Mouse (Mus musculus): ENCODE measurements around the gene Rgs14.

- TF ChIP-seq MAFK (IDR thresholded peaks at IDR 0.05; ENCODE audit: insufficient read depth, low read depth, low read length): no peak
- TF ChIP-seq ZNF384 (IDR thresholded peaks at IDR 0.05; ENCODE audit: low read depth, low read length): no peak
- TF ChIP-seq ZC3H11A (IDR thresholded peaks at IDR 0.05; ENCODE audit: borderline replicate concordance, low read depth, low read length): no peak
- no peak for TF ChIP-seq HCFC1 (IDR thresholded peaks at IDR 0.05; ENCODE audit: borderline replicate concordance, insufficient read depth, low read length)
- no peak for TF ChIP-seq CHD2 (IDR thresholded peaks at IDR 0.05; ENCODE audit: low read depth, low read length)
Measured at GRCm38 (mm10) chr13:55361974-55362452, 7.5 kb upstream of the Rgs14 start.
